Mouse (Mus musculus): ENCODE measurements at regions not wholly inside any gene's neighbourhood (a gene's known extent, or its start where the extent isn't known, plus 50 kb on each side); places are given as distances from the start of the nearest gene placed in this dataset.

GRCm38 (mm10) chr17:43200832-43201231 is 69.3 kb upstream of the Adgrf1 start:
- Histone ChIP-seq H3K4me3 (replicated peaks; ENCODE audit: low read length) (no peak overlapping the region), H3K4me2 (replicated peaks) (no peak overlapping the region), H3K27ac (no peak overlapping the region), H3K9ac (no peak overlapping the region), H3K9me3 (ENCODE audit: control insufficient read depth, low read length) (no peaks in the 10 kb centered on the region), H3K27me3 (ENCODE audit: control insufficient read depth, insufficient read depth, low read length) (no peaks in the 10 kb centered on the region), H3K36me3 (replicated peaks; ENCODE audit: control insufficient read depth, insufficient read depth) (no peaks in the 10 kb centered on the region), H3K4me1 (replicated peaks; ENCODE audit: control insufficient read depth, insufficient read depth, low read length) (no peaks in the 10 kb centered on the region)
- WGBS, result 69% methylated on average over 2 of the region's 2 CpGs
- ATAC-seq (ENCODE audit: low FRiP score) (no peak), DNase-seq (ENCODE audit: low spot score) (no peak)

- no peak overlapping the region for H3K27ac ChIP-seq
- H3K9me3 ChIP-seq (ENCODE audit: control insufficient read depth, low read length), result no peaks in the 10 kb centered on the region
- no peaks in the 10 kb centered on the region for H3K4me1 ChIP-seq (replicated peaks; ENCODE audit: control insufficient read depth, insufficient read depth, low read length)
- no peak for ATAC-seq (ENCODE audit: low FRiP score)
- H3K9ac ChIP-seq, result no peak overlapping the region
- no peak overlapping the region for H3K4me2 ChIP-seq (replicated peaks)
- H3K4me3 ChIP-seq (replicated peaks; ENCODE audit: low read length), result no peak overlapping the region
- no peaks in the 10 kb centered on the region for H3K27me3 ChIP-seq (ENCODE audit: control insufficient read depth, insufficient read depth, low read length)
- no peak for DNase-seq (ENCODE audit: low spot score)
- no peaks in the 10 kb centered on the region for H3K36me3 ChIP-seq (replicated peaks; ENCODE audit: control insufficient read depth, insufficient read depth)
- WGBS, result 93% methylated on average over 3 of the region's 3 CpGs
Observed at GRCm38 (mm10) chr17:43206701-43207470, 63.2 kb upstream of the Adgrf1 start.

- Histone ChIP-seq H3K9me3 (ENCODE audit: control insufficient read depth, low read length) (no peaks in the 10 kb centered on the region), H3K4me1 (replicated peaks; ENCODE audit: control insufficient read depth, insufficient read depth, low read length) (no peaks in the 10 kb centered on the region), H3K4me2 (replicated peaks) (no peak overlapping the region), H3K9ac (no peak overlapping the region), H3K27ac (no peak overlapping the region), H3K4me3 (replicated peaks; ENCODE audit: low read length) (no peak overlapping the region), H3K36me3 (replicated peaks; ENCODE audit: control insufficient read depth, insufficient read depth) (no peaks in the 10 kb centered on the region), H3K27me3 (ENCODE audit: control insufficient read depth, insufficient read depth, low read length) (no peaks in the 10 kb centered on the region)
- 78% methylated on average over 1 of the region's 1 CpGs for WGBS
- ATAC-seq (ENCODE audit: low FRiP score) (no peak), DNase-seq (ENCODE audit: low spot score) (no peak)
Observed at GRCm38 (mm10) chr17:43209727-43210126, 60.4 kb upstream of the Adgrf1 start.

GRCm38 (mm10) chr17:43214038-43214437 is 56.1 kb upstream of the Adgrf1 start:
- ATAC-seq (ENCODE audit: low FRiP score) (no peak), DNase-seq (ENCODE audit: low spot score) (no peak)
- Histone ChIP-seq H3K4me2 (replicated peaks) (no peak overlapping the region), H3K9me3 (ENCODE audit: control insufficient read depth, low read length) (no peaks in the 10 kb centered on the region), H3K4me1 (replicated peaks; ENCODE audit: control insufficient read depth, insufficient read depth, low read length) (no peaks in the 10 kb centered on the region), H3K27me3 (ENCODE audit: control insufficient read depth, insufficient read depth, low read length) (no peaks in the 10 kb centered on the region), H3K9ac (no peak overlapping the region), H3K27ac (no peak overlapping the region), H3K36me3 (replicated peaks; ENCODE audit: control insufficient read depth, insufficient read depth) (no peaks in the 10 kb centered on the region), H3K4me3 (replicated peaks; ENCODE audit: low read length) (no peak overlapping the region)
- WGBS, result 97% methylated on average over 1 of the region's 1 CpGs

- no peaks in the 10 kb centered on the region for H3K4me1 ChIP-seq (replicated peaks; ENCODE audit: control insufficient read depth, insufficient read depth, low read length)
- H3K36me3 ChIP-seq (replicated peaks; ENCODE audit: control insufficient read depth, insufficient read depth), result no peaks in the 10 kb centered on the region
- DNase-seq (ENCODE audit: low spot score) (no peak), ATAC-seq (ENCODE audit: low FRiP score) (no peak)
- H3K27me3 ChIP-seq (ENCODE audit: control insufficient read depth, insufficient read depth, low read length), result no peaks in the 10 kb centered on the region
- H3K9ac ChIP-seq, result no peak overlapping the region
- H3K27ac ChIP-seq, result no peak overlapping the region
- H3K9me3 ChIP-seq (ENCODE audit: control insufficient read depth, low read length), result no peaks in the 10 kb centered on the region
- no peak overlapping the region for H3K4me3 ChIP-seq (replicated peaks; ENCODE audit: low read length)
- H3K4me2 ChIP-seq (replicated peaks), result no peak overlapping the region
- WGBS, result 63% methylated on average over 4 of the region's 4 CpGs
Observed at GRCm38 (mm10) chr17:43219636-43220035, 50.5 kb upstream of the Adgrf1 start.
